Mouse (Mus musculus): ENCODE data around the gene Map3k21. TPM values are rescaled to one million over a fixed set of nuclear protein-coding genes. Genes with fewer than 3 reads are reported as not detected.
A peak's percentile ranks its signal among the peaks of the same experiment; 100 is the strongest.

Gene Map3k21
- polyA plus RNA-seq, 1 experiment from 2014 or later, result 0.99 TPM

- 18% methylated on average over 14 of the region's 14 CpGs for WGBS
- no peak overlapping the region for H3K27ac ChIP-seq
- ATAC-seq (ENCODE audit: low FRiP score), result peak; percentile 21; the same call in 1 of the 2 replicates
Observed at GRCm38 (mm10) chr8:125996031-125996839, 86.0 kb downstream of the Map3k21 start.

GRCm38 (mm10) chr8:125996980-125997379, 86.7 kb downstream of the Map3k21 start:
- 26% methylated on average over 6 of the region's 6 CpGs for WGBS
- peak overlapping the region; percentile 73; the same call in 1 of the 2 replicates for H3K9ac ChIP-seq
- H3K27me3 ChIP-seq (ENCODE audit: control insufficient read depth, insufficient read depth, low read length), result peaks cover 30% of the 10 kb centered on the region
- no peaks in the 10 kb centered on the region for H3K36me3 ChIP-seq (replicated peaks; ENCODE audit: control insufficient read depth, insufficient read depth)
- DNase-seq (ENCODE audit: low spot score), result no peak
- ATAC-seq (ENCODE audit: low FRiP score), result no peak
- H3K27ac ChIP-seq, result no peak overlapping the region
- H3K4me2 ChIP-seq (replicated peaks), result peak overlapping the region; percentile 66
- peaks cover 33% of the 10 kb centered on the region for H3K4me1 ChIP-seq (replicated peaks; ENCODE audit: control insufficient read depth, insufficient read depth, low read length)
- H3K4me3 ChIP-seq (replicated peaks; ENCODE audit: low read length), result peak overlapping the region; percentile 44
- no peaks in the 10 kb centered on the region for H3K9me3 ChIP-seq (ENCODE audit: control insufficient read depth, low read length)

More at GRCm38 (mm10) chr8:125996031-125996839, 86.0 kb downstream of the Map3k21 start:
- no peaks in the 10 kb centered on the region for H3K36me3 ChIP-seq (replicated peaks; ENCODE audit: control insufficient read depth, insufficient read depth)
- no peaks in the 10 kb centered on the region for H3K9me3 ChIP-seq (ENCODE audit: control insufficient read depth, low read length)
- peak overlapping the region; percentile 73 for H3K9ac ChIP-seq
- H3K27me3 ChIP-seq (ENCODE audit: control insufficient read depth, insufficient read depth, low read length), result peaks cover 30% of the 10 kb centered on the region
- peak overlapping the region; percentile 44 for H3K4me3 ChIP-seq (replicated peaks; ENCODE audit: low read length)
- peak overlapping the region; percentile 66 for H3K4me2 ChIP-seq (replicated peaks)
- no peak for DNase-seq (ENCODE audit: low spot score)
- H3K4me1 ChIP-seq (replicated peaks; ENCODE audit: control insufficient read depth, insufficient read depth, low read length), result peaks cover 33% of the 10 kb centered on the region

Other genes starting within 250 kb of the Map3k21 start
- 8.7 and 10.2 TPM in 2 replicates for gene Map10, start 240.6 kb upstream of the Map3k21 start, polyA plus RNA-seq (2014; fragmentation: Nextera tagmentation; extraction: Ambion mirVana)
- 35.0 and 38.6 TPM in 2 replicates for gene Ntpcr, start 180.5 kb upstream of the Map3k21 start, polyA plus RNA-seq (2014; fragmentation: Nextera tagmentation; extraction: Ambion mirVana)
- 4.2 and 5.1 TPM in 2 replicates for gene Pcnx2, start 12.1 kb upstream of the Map3k21 start, polyA plus RNA-seq (2014; fragmentation: Nextera tagmentation; extraction: Ambion mirVana)
- 20.8 and 29.7 TPM in 2 replicates for gene Kcnk1, start 84.7 kb downstream of the Map3k21 start, polyA plus RNA-seq (2014; fragmentation: Nextera tagmentation; extraction: Ambion mirVana)